Mouse (Mus musculus) spleen, adult 2 months (tissue): ENCODE measurements at regions not wholly inside any gene's neighbourhood (a gene's known extent, or its start where the extent isn't known, plus 50 kb on each side); places are given as distances from the start of the nearest gene placed in this dataset.

Experiments
- CTCF ChIP-seq: fragments of 200-500 bp; IDR thresholded peaks from 2 replicates; pipeline ENCODE4 v1.5.1; 2011; ENCODE audit warnings: mild to moderate bottlenecking, inconsistent platforms; ENCODE audit not compliant: insufficient read depth, insufficient read length, insufficient replicate concordance; ENCODE audit errors: extremely low read depth
- POLR2A ChIP-seq: fragments of 200-500 bp; IDR thresholded peaks from 2 replicates; pipeline ENCODE4 v1.6.1; 2011; ENCODE audit warnings: low read depth, low read length, inconsistent platforms

GRCm38 (mm10) chr3:137263907-137264306 lies 77.0 kb upstream of the Emcn start:
- TF ChIP-seq POLR2A = no peak
- no peak for TF ChIP-seq CTCF
